Mouse (Mus musculus): ENCODE results near the gene Lama4. TPM values are rescaled to one million over a fixed set of nuclear protein-coding genes. Genes with fewer than 3 reads are reported as not detected.

Gene Lama4
- polyA plus RNA-seq, 1 experiment from 2014 or later = 131 TPM

DNA sequence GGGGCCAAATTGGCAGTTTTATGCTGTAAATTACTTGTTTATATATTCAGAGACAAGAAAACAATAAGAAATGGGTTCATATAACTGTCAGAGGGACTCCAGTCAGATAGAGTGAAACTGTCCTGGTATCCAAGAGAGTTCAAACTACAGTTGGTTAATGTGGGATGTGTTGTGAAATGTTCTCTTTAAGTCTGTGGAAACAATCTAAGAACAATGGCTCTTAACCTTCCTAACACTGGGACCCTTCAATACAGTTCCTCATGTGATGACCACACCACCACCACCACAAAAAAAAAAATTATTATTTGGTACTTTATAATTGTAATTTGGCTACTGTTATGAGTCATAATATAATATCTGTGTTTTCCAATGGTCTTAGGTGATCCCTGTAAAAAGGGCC lies 38.2 kb downstream of the Lama4 start:
- Histone ChIP-seq H3K9ac (ENCODE audit: low read length) (no peak overlapping the region), H3K36me3 (ENCODE audit: control insufficient read depth, insufficient read depth, low read length) (peaks cover 15% of the 10 kb centered on the region), H3K27ac (ENCODE audit: low read length) (no peak overlapping the region), H3K4me3 (ENCODE audit: low read length) (no peak overlapping the region), H3K27me3 (ENCODE audit: control insufficient read depth, insufficient read depth, low read depth, low read length) (no peaks in the 10 kb centered on the region), H3K4me1 (replicated peaks; ENCODE audit: control insufficient read depth, insufficient read depth, low read length) (peaks cover 9% of the 10 kb centered on the region; the same call in 1 of the 2 replicates), H3K9me3 (ENCODE audit: control insufficient read depth, low read length) (no peaks in the 10 kb centered on the region), H3K4me2 (ENCODE audit: low read depth, low read length) (no peak overlapping the region)
- ATAC-seq (ENCODE audit: low read depth) = no peak

- Histone ChIP-seq H3K4me3 (ENCODE audit: low read length) (no peak overlapping the region), H3K27me3 (ENCODE audit: control insufficient read depth, insufficient read depth, low read depth, low read length) (no peaks in the 10 kb centered on the region), H3K27ac (ENCODE audit: low read length) (0 out of 2 replicates have a peak overlapping the region, but pooled peaks have one; percentile 49), H3K4me2 (ENCODE audit: low read depth, low read length) (no peak overlapping the region), H3K9ac (ENCODE audit: low read length) (no peak overlapping the region), H3K9me3 (ENCODE audit: control insufficient read depth, low read length) (no peaks in the 10 kb centered on the region), H3K36me3 (ENCODE audit: control insufficient read depth, insufficient read depth, low read length) (peaks cover 15% of the 10 kb centered on the region), H3K4me1 (replicated peaks; ENCODE audit: control insufficient read depth, insufficient read depth, low read length) (peaks cover 9% of the 10 kb centered on the region; the same call in 1 of the 2 replicates)
- no peak for ATAC-seq (ENCODE audit: low read depth)
- 64% methylated on average over 8 of the region's 8 CpGs for WGBS
These were observed 40.2 kb downstream of the Lama4 start for GRCm38 (mm10) chr10:39005494-39005893.

DNA sequence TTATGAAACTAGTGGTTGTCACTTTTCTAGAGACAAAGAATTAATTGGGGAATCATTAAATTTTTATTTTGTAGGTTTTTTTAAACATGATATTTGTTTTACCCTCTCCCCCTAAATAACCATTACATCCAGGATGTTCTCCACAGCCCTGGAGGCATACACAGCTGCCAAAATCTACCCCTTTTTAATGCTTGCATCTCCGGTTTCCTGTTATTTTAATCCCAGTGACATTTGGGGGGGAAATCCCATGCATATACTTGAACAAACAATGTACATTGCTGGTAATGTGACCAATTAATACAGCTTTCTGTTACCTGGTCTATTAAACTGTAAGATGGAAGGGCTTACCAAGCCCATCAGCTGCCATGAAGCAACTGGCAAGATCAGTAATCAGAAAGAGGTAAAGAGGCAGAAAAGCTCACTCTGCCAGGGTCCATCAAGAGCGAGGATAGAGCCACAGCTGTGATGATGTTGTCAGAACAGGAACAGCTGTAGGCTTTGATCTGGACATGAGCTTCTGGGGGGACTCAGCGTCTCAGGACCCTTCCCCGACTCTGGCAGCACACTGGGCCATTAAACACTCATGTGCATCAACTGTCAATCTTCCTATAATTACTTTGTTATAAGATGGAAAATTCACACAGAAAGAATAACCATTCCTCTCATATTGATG lies 41.3 kb downstream of the Lama4 start:
- Histone ChIP-seq H3K9me3 (ENCODE audit: control insufficient read depth, low read length) (no peaks in the 10 kb centered on the region), H3K4me3 (ENCODE audit: low read length) (no peak overlapping the region), H3K4me1 (replicated peaks; ENCODE audit: control insufficient read depth, insufficient read depth, low read length) (0 out of 2 replicates have a peak, but pooled peaks cover 4% of the 10 kb centered on the region), H3K4me2 (ENCODE audit: low read depth, low read length) (no peak overlapping the region), H3K36me3 (ENCODE audit: control insufficient read depth, insufficient read depth, low read length) (peaks cover 17% of the 10 kb centered on the region), H3K27me3 (ENCODE audit: control insufficient read depth, insufficient read depth, low read depth, low read length) (no peaks in the 10 kb centered on the region), H3K27ac (ENCODE audit: low read length) (no peak overlapping the region), H3K9ac (ENCODE audit: low read length) (no peak overlapping the region)
- ATAC-seq (ENCODE audit: low read depth) = no peak
- WGBS = 58% methylated on average over 4 of the region's 4 CpGs

- WGBS = 52% methylated on average over 2 of the region's 2 CpGs
- H3K4me1 ChIP-seq (replicated peaks; ENCODE audit: control insufficient read depth, insufficient read depth, low read length) = no peaks in the 10 kb centered on the region
- H3K4me3 ChIP-seq (ENCODE audit: low read length) = no peak overlapping the region
- H3K36me3 ChIP-seq (ENCODE audit: control insufficient read depth, insufficient read depth, low read length) = peaks cover 10% of the 10 kb centered on the region
- H3K9ac ChIP-seq (ENCODE audit: low read length) = no peak overlapping the region
- no peaks in the 10 kb centered on the region for H3K9me3 ChIP-seq (ENCODE audit: control insufficient read depth, low read length)
- H3K27ac ChIP-seq (ENCODE audit: low read length) = no peak overlapping the region
- no peaks in the 10 kb centered on the region for H3K27me3 ChIP-seq (ENCODE audit: control insufficient read depth, insufficient read depth, low read depth, low read length)
- no peak for ATAC-seq (ENCODE audit: low read depth)
- H3K4me2 ChIP-seq (ENCODE audit: low read depth, low read length) = no peak overlapping the region
These were observed 49.5 kb downstream of the Lama4 start for GRCm38 (mm10) chr10:39014836-39015235.

GRCm38 (mm10) chr10:39017986-39018385 lies 52.7 kb downstream of the Lama4 start:
- Histone ChIP-seq H3K9me3 (ENCODE audit: control insufficient read depth, low read length) (no peaks in the 10 kb centered on the region), H3K36me3 (ENCODE audit: control insufficient read depth, insufficient read depth, low read length) (peaks cover 3% of the 10 kb centered on the region), H3K27me3 (ENCODE audit: control insufficient read depth, insufficient read depth, low read depth, low read length) (no peaks in the 10 kb centered on the region), H3K4me2 (ENCODE audit: low read depth, low read length) (no peak overlapping the region), H3K27ac (ENCODE audit: low read length) (no peak overlapping the region), H3K4me1 (replicated peaks; ENCODE audit: control insufficient read depth, insufficient read depth, low read length) (no peaks in the 10 kb centered on the region), H3K4me3 (ENCODE audit: low read length) (no peak overlapping the region), H3K9ac (ENCODE audit: low read length) (no peak overlapping the region)
- ATAC-seq (ENCODE audit: low read depth) = no peak
- 62% methylated on average over 4 of the region's 4 CpGs for whole genome bisulfite sequencing

DNA sequence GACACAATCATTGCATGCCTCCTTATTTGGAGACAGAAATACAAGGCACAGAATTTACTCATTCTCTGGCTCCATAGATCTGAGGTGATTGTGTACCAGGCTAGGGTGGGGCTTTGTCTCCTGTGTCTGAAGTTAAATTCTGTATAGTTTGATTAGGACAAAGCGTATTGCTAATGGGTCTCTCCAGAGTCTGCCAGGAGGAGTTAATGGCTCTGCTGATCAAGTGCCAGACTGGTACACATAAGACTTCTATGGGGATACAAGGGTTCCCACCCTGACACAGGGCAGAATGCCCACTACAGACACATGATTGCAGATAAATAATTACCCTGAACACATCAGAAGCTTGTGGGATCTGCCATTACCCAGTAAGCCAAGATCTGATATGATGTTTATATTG lies 53.3 kb downstream of the Lama4 start:
- no peaks in the 10 kb centered on the region for H3K27me3 ChIP-seq (ENCODE audit: control insufficient read depth, insufficient read depth, low read depth, low read length)
- no peaks in the 10 kb centered on the region for H3K4me1 ChIP-seq (replicated peaks; ENCODE audit: control insufficient read depth, insufficient read depth, low read length)
- no peaks in the 10 kb centered on the region for H3K9me3 ChIP-seq (ENCODE audit: control insufficient read depth, low read length)
- H3K36me3 ChIP-seq (ENCODE audit: control insufficient read depth, insufficient read depth, low read length) = peaks cover 3% of the 10 kb centered on the region
- H3K27ac ChIP-seq (ENCODE audit: low read length) = no peak overlapping the region
- 81% methylated on average over 1 of the region's 1 CpGs for WGBS
- H3K4me2 ChIP-seq (ENCODE audit: low read depth, low read length) = no peak overlapping the region
- no peak overlapping the region for H3K4me3 ChIP-seq (ENCODE audit: low read length)
- ATAC-seq (ENCODE audit: low read depth) = no peak
- H3K9ac ChIP-seq (ENCODE audit: low read length) = no peak overlapping the region

DNA sequence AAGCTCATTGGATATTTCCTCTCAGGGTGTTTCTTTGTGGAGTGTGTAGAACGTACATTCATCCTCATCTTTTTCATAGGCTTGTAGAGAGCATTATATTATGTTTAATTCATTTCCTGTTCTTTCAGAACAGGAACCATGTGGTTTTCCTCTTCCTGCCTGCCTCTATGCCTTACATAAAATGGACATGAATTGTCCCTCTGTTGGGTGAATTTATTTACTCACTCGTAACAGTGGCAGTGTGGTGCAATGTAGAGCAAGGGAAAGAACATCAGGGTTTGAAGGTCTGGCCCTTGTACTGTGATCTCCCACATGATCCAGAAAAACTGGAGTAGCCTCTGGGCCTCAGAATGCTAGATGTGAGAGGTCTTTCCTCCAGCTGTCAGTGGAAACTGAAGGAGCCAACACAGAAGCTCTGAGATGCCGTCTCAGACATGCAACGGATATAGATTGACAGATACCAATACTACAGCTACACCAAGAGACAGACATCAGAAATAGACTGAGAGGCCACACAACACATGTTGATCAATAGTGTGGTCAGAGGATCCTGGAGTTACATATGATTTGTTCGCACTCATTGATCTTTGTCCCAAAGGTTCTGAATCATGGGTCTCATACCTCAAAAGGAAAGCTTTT lies 58.4 kb downstream of the Lama4 start:
- 73% methylated on average over 5 of the region's 5 CpGs for WGBS
- Histone ChIP-seq H3K27ac (ENCODE audit: low read length) (no peak overlapping the region), H3K4me1 (replicated peaks; ENCODE audit: control insufficient read depth, insufficient read depth, low read length) (no peaks in the 10 kb centered on the region), H3K4me3 (ENCODE audit: low read length) (no peak overlapping the region), H3K27me3 (ENCODE audit: control insufficient read depth, insufficient read depth, low read depth, low read length) (no peaks in the 10 kb centered on the region), H3K4me2 (ENCODE audit: low read depth, low read length) (no peak overlapping the region), H3K9ac (ENCODE audit: low read length) (no peak overlapping the region), H3K36me3 (ENCODE audit: control insufficient read depth, insufficient read depth, low read length) (peaks cover 6% of the 10 kb centered on the region), H3K9me3 (ENCODE audit: control insufficient read depth, low read length) (no peaks in the 10 kb centered on the region)
- no peak for ATAC-seq (ENCODE audit: low read depth)

DNA sequence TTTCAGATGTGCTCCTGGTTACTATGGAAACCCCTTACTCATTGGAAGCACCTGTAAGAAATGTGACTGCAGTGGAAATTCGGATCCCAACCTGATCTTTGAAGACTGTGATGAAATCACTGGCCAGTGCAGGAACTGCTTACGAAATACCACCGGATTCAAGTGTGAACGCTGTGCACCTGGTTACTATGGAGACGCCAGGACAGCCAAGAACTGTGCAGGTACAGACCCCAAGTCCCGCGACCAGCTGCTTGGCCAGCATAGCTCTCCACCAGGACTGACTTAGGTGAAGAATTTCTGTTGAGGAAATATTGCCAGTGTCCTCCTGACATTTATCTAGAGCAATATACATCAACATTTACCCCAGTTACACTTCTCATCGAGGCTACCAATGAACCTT lies 61.2 kb downstream of the Lama4 start:
- Histone ChIP-seq H3K9me3 (ENCODE audit: control insufficient read depth, low read length) (no peaks in the 10 kb centered on the region), H3K36me3 (ENCODE audit: control insufficient read depth, insufficient read depth, low read length) (peaks cover 22% of the 10 kb centered on the region), H3K4me2 (ENCODE audit: low read depth, low read length) (no peak overlapping the region), H3K27ac (ENCODE audit: low read length) (no peak overlapping the region), H3K27me3 (ENCODE audit: control insufficient read depth, insufficient read depth, low read depth, low read length) (no peaks in the 10 kb centered on the region), H3K4me3 (ENCODE audit: low read length) (no peak overlapping the region), H3K9ac (ENCODE audit: low read length) (no peak overlapping the region), H3K4me1 (replicated peaks; ENCODE audit: control insufficient read depth, insufficient read depth, low read length) (no peaks in the 10 kb centered on the region)
- ATAC-seq (ENCODE audit: low read depth) = no peak
- 60% methylated on average over 8 of the region's 8 CpGs for WGBS

DNA sequence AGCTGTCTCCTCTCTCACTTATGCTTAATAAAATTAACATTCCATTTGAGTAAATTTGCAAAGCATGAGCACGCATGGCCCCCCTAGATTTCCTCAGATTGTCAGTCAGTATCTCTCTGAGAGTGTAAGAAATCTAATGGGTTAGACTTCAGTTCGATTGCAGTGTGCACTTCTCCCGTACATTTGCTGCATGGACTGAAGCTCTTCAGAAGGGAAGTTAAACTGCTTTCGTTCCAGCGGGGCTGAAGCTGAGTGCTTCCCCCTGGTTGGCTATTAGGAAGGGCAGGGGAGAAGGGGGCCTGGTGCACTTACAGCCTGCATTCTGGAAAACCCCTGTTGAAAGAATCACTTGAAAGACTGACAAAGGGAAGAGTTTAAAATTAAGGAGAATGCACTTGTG lies 61.7 kb downstream of the Lama4 start:
- Histone ChIP-seq H3K36me3 (ENCODE audit: control insufficient read depth, insufficient read depth, low read length) (peaks cover 24% of the 10 kb centered on the region), H3K4me2 (ENCODE audit: low read depth, low read length) (no peak overlapping the region), H3K4me1 (replicated peaks; ENCODE audit: control insufficient read depth, insufficient read depth, low read length) (no peaks in the 10 kb centered on the region), H3K9ac (ENCODE audit: low read length) (no peak overlapping the region), H3K9me3 (ENCODE audit: control insufficient read depth, low read length) (no peaks in the 10 kb centered on the region), H3K27me3 (ENCODE audit: control insufficient read depth, insufficient read depth, low read depth, low read length) (no peaks in the 10 kb centered on the region), H3K4me3 (ENCODE audit: low read length) (no peak overlapping the region), H3K27ac (ENCODE audit: low read length) (no peak overlapping the region)
- ATAC-seq (ENCODE audit: low read depth) = no peak
- WGBS = 60% methylated on average over 5 of the region's 5 CpGs
